Comparison of ENCODE assay signal across 8 mouse cellular contexts in genomic region chr3:51377878-51378664, GRCm38 (mm10). TPM values are rescaled to one million over a fixed set of nuclear protein-coding genes. Genes with fewer than 3 reads are reported as not detected.
A peak's percentile ranks its signal among the peaks of the same experiment; 100 is the strongest.
DNase-seq lines count a peak whose midpoint lies in the region; ATAC-seq and TF ChIP-seq lines count a peak whose summit lies in the region.

No protein-coding gene starts in this region.

- DNase-seq in kidney, adult 2 months = peak; percentile 71
- DNase-seq in kidney, adult 11 months = no peak
- DNase-seq in c-Kit-positive CD71-negative TER-119-negative erythroid progenitor cells, embryonic 14.5 days (ENCODE audit: low read depth) = peak; percentile 50
- peak; percentile 42 to 54 for DNase-seq in kidney, postnatal 25 days
- DNase-seq in thymus, postnatal 4 days = peak; percentile 41
- DNase-seq in right cerebral cortex, postnatal 10 days (ENCODE audit: low spot score in 2 of 2) = no peak

- peak overlapping the region; percentile 66 for H3K4me2 ChIP-seq in heart, embryonic 11.5 days

- TF ChIP-seq POLR2A in kidney, adult 2 months (IDR thresholded peaks at IDR 0.05; ENCODE audit: low read depth, low read length) = no peak

- H3K4me1 ChIP-seq in kidney, adult 2 months (ENCODE audit: control insufficient read depth, insufficient read depth, low read length) = peaks cover 9% of the 10 kb centered on the region; the same call in 1 of the 2 replicates
- H3K4me1 ChIP-seq in heart, embryonic 11.5 days (ENCODE audit: control insufficient read depth, insufficient read depth, low read length) = no peaks in the 10 kb centered on the region

- 30% methylated on average over 31 of the region's 31 CpGs for WGBS in kidney, adult 2 months
- WGBS in heart, embryonic 11.5 days (ENCODE audit: insufficient replicate concordance) = 33% methylated on average over 31 of the region's 31 CpGs

- H3K27me3 ChIP-seq in kidney, adult 2 months (replicated peaks; ENCODE audit: control insufficient read depth, insufficient read depth, low read length) = no peaks in the 10 kb centered on the region
- H3K27me3 ChIP-seq in heart, embryonic 11.5 days (ENCODE audit: control insufficient read depth, insufficient read depth, low read length) = no peaks in the 10 kb centered on the region

- H3K36me3 ChIP-seq in kidney, adult 2 months (ENCODE audit: control insufficient read depth, insufficient read depth, low read length) = no peaks in the 10 kb centered on the region
- no peaks in the 10 kb centered on the region for H3K36me3 ChIP-seq in heart, embryonic 11.5 days (ENCODE audit: control insufficient read depth, insufficient read depth, low read length)

- H3K9me3 ChIP-seq in heart, embryonic 11.5 days (replicated peaks; ENCODE audit: control insufficient read depth, low read length) = no peaks in the 10 kb centered on the region

- peak; percentile 50 for TF ChIP-seq CTCF in kidney, adult 2 months (conservative IDR thresholded peaks at IDR 0.05; ENCODE audit: insufficient read depth, insufficient read length, low read depth, low read length)

- ATAC-seq in heart, embryonic 11.5 days (replicated peaks; ENCODE audit: insufficient number of reproducible peaks, low FRiP score, low TSS enrichment) = no peak
- peak; percentile 67 for ATAC-seq in megakaryocyte progenitor cell, adult 5-6 weeks (replicated peaks; ENCODE audit: poor library complexity)

- H3K27ac ChIP-seq in kidney, adult 2 months (ENCODE audit: insufficient read depth, low read depth, low read length) = no peak overlapping the region
- no peak overlapping the region for H3K27ac ChIP-seq in heart, embryonic 11.5 days (ENCODE audit: low read depth, low read length)

- H3K9ac ChIP-seq in heart, embryonic 11.5 days (ENCODE audit: low read depth, low read length) = peak overlapping the region; percentile 58

- H3K4me3 ChIP-seq in kidney, adult 2 months (ENCODE audit: insufficient read depth, low read depth, low read length) = peak overlapping the region; percentile 32
- H3K4me3 ChIP-seq in heart, embryonic 11.5 days (ENCODE audit: low read depth, low read length) = peak overlapping the region; percentile 41

RNA-seq across cellular contexts. Expression of gene Mgarp, which starts 18.5 kb away (rescaled TPM):
- 0.80 TPM in 1 of 2 replicates, not detected in the other for polyA plus RNA-seq in kidney, adult 2 months (2012; rRNA removed)
- polyA plus RNA-seq in heart, embryonic 11.5 days (2014; fragmentation: Nextera tagmentation; extraction: Ambion mirVana) = 14.2 and 15.4 TPM in 2 replicates
- not detected in 2 replicates for total RNA-seq in megakaryocyte progenitor cell, adult 5-6 weeks (2015)
- not detected in 2 replicates for total RNA-seq in megakaryocyte progenitor cell, adult 5-6 weeks (2017)

RNA-seq across cellular contexts. Expression of gene Ndufc1, which starts 30.7 kb away (rescaled TPM):
- polyA plus RNA-seq in kidney, adult 2 months (2012; rRNA removed) = 368 and 461 TPM in 2 replicates
- 1,265 and 1,267 TPM in 2 replicates for polyA plus RNA-seq in heart, embryonic 11.5 days (2014; fragmentation: Nextera tagmentation; extraction: Ambion mirVana)
- 175 and 219 TPM in 2 replicates for total RNA-seq in megakaryocyte progenitor cell, adult 5-6 weeks (2015)
- total RNA-seq in megakaryocyte progenitor cell, adult 5-6 weeks (2017) = 84.9 and 94.9 TPM in 2 replicates

RNA-seq across cellular contexts. Expression of gene Naa15, which starts 36.9 kb away (rescaled TPM):
- polyA plus RNA-seq in kidney, adult 2 months (2012; rRNA removed) = 2.3 and 3.5 TPM in 2 replicates
- 37.8 and 39.6 TPM in 2 replicates for polyA plus RNA-seq in heart, embryonic 11.5 days (2014; fragmentation: Nextera tagmentation; extraction: Ambion mirVana)
- total RNA-seq in megakaryocyte progenitor cell, adult 5-6 weeks (2015) = 126 and 131 TPM in 2 replicates
- total RNA-seq in megakaryocyte progenitor cell, adult 5-6 weeks (2017) = 69.8 and 118 TPM in 2 replicates

RNA-seq across cellular contexts. Expression of gene Elf2, which starts 37.6 kb away (rescaled TPM):
- polyA plus RNA-seq in kidney, adult 2 months (2012; rRNA removed) = 23.5 and 28.1 TPM in 2 replicates
- 44.5 and 48.2 TPM in 2 replicates for polyA plus RNA-seq in heart, embryonic 11.5 days (2014; fragmentation: Nextera tagmentation; extraction: Ambion mirVana)
- 40.3 and 43.1 TPM in 2 replicates for total RNA-seq in megakaryocyte progenitor cell, adult 5-6 weeks (2015)
- 96.0 and 124 TPM in 2 replicates for total RNA-seq in megakaryocyte progenitor cell, adult 5-6 weeks (2017)

Comparison
In these comparisons a context has a peak if more than half of its experiments do, and no peak if none do; other contexts are left out.
1. DNase-seq: peak in kidney, adult 2 months (single experiment), c-Kit-positive CD71-negative TER-119-negative erythroid progenitor cells, embryonic 14.5 days (single experiment), kidney, postnatal 25 days (2 of 2) and thymus, postnatal 4 days (single experiment); none in kidney, adult 11 months (single experiment) and right cerebral cortex, postnatal 10 days (0 of 2).